ENCODE assay signal across 17 mouse cellular contexts in genomic region chr12:58875808-58876207, GRCm38 (mm10).
"Had no signal": no experiment of that assay in that cellular context is flagged by ENCODE, and none has a peak within 500 bp of the region (broad histone marks: within the 10 kb centered on the region; RNA-seq: fewer than 3 reads in every experiment).

No protein-coding gene starts in this region.

- ATAC-seq: hindbrain, postnatal 0 days; intestine, embryonic 16.5 days; liver, embryonic 12.5 days had no signal

- DNase-seq: gastrocnemius, postnatal 14 days; gastrocnemius, postnatal 36 days; heart, adult 11 months; heart, adult 2 months; heart, postnatal 14 days; heart, postnatal 36 days; kidney, adult 11 months; kidney, adult 2 months; kidney, adult 9 months; kidney, postnatal 14 days; kidney, postnatal 36 days; layer of hippocampus, adult 9-11 months; layer of hippocampus, postnatal 36 days; left cerebral cortex, postnatal 4 days had no signal
